Mouse (Mus musculus) urinary bladder, postnatal 4 days (tissue): ENCODE measurements around the gene Gm20708.

Experiments
- DNase-seq, 2 experiments: peaks; one replicate each; pipeline ENCODE4 v3.0.0; 2021 to 2022; ENCODE audit warnings: low spot score in 2 of 2

Gm20708 gene

DNA sequence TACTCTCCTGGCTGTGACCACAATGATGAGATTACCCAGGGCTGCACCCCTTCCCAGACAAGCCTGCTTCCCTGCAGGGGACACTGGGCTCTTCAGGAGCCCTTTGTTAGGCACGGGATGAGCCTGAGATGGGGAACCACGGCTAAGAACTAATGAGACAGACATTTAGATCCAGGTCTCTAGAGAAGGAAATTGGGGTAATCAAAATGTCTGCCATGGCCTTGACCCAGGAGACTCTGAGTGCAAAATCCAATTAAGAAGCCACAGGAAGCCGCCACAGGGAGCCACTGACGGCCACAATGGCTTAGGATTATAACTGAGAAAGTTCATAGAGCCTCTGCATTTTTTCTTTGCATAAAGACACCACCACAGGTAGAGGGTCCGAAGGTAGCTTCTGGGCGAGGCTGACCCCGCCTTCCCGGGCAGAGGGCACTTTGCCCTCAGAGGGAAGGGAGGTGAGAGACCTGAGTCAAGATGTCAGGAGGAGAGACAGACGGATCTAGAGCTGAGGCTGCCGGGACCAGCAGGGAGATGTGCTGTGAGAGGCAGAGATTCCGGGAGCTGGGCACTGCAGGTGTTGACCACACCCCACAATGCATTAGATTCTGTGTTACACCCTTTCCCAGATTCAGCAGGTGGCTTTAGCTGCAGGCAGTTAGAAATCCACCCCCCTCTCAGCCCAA is 53.8 kb downstream of the Gm20708 start:
- no peak for DNase-seq

DNA sequence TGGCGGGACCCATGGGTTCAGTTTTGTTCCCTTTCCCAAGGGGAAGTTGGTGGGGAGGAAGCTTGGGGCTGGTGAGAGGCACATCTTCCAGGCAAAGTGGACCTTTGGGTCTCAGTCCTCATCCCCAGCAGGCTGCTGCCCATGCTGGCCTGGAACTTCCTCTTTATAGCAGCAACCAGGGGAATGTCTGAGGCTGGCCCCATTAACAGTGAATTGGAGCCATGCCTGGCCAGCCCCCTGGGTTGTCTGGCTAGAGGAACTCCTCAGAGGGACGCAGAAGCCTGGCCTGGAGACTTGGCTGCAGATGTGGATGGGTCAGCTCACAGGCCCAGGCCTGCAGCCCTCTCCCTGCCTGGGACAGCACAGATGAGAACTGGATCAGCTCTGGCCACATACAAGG is 55.3 kb downstream of the Gm20708 start:
- DNase-seq: no peak

GRCm38 (mm10) chr11:117865988-117866387 is 56.5 kb downstream of the Gm20708 start:
- no peak for DNase-seq

DNA sequence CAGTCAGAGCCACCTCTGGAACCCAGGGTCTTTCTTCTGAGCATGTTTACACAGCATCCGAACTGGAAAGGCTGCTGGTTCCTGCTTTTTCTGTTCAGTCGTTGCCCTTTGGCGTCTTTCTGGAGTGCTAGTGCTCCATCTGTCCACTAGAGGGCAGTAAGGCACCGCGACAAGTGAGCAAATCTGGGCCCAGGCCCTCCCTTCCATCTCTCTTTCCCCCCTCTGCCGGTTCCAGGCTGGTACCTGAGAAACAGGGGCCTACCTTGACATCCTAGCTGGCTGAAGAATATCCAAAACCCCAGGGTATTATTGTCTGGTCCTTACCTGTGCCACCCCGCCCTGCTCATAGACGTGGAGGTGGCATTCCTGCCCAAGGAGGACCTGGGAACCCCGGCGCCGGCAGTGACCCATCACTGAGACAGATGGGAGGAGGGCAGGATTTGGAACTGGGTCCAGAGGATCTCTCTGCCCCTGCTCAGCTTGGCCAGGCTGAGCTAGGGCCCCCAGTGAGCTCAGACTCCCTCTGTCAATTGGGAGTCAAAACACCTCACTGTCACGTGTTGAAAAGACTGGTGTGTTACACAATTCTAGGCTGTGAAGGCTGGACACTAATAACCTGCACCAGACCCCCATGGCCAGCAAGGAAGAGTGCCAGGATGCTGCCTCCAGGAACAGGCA is 61.4 kb downstream of the Gm20708 start:
- peak; percentile 63 to 77 for DNase-seq

DNA sequence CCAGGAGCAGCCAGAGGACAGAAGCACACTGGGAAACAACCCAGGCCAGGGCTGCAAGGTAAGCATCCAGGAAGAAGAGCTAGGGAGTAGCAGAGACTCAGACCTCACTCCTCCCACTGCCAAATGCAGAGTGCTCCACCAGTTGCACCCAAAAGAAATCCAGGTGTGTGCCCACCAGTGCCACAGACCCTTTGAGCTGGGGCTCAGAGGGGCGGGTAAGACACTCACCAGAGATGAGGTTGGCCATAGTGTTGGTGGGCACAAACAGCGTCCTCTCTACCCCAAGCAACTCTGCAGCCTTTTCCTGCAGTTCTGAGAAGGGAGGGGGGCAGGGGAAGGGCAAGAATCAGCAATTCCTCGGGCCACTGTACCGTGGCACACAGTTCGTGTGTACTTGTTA is 61.9 kb downstream of the Gm20708 start:
- DNase-seq: no peak

- no peak for DNase-seq
Measured at GRCm38 (mm10) chr11:117871911-117872584, 62.6 kb downstream of the Gm20708 start.

DNA sequence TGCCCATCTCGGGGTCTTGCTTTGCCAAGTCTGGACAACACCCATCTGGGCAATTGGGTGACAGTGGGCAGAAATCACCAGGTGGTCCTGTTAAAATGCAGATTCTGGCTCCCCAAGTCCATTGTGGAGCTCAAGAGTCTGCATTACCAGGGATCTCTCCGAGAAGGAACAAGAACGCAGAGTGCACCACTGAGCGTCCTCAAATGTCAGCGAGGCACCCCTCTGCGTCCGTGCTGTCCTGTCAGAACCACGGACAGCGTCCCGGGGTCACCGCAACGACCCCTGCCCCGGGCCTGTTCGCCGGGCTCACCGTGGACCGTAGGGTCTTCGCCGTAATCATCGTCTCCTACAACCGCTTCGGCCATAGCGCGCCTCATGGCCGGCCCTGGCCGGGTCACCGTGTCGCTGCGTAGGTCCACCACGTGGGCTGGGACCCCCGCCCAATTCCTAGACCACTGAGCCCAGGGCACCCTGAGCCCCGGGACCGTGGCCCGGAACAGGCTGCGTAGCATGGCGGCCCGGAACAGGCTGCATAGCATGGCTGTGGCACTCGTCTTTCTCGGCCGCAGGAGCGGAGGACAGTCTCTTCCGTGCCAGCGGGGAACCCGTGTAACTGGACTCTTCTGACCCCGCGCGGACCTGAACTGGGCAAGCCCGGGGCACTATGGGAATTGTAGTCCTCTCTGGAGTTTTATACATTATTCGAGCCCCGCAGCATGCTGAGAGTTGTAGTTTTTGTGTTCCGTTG is 63.6 kb downstream of the Gm20708 start, which contains the start of gene Tha1:
Tha1 (minus strand) TSS at position 621 of the 748 bp plus-strand sequence.
- peak; percentile 76 to 79 for DNase-seq

DNA sequence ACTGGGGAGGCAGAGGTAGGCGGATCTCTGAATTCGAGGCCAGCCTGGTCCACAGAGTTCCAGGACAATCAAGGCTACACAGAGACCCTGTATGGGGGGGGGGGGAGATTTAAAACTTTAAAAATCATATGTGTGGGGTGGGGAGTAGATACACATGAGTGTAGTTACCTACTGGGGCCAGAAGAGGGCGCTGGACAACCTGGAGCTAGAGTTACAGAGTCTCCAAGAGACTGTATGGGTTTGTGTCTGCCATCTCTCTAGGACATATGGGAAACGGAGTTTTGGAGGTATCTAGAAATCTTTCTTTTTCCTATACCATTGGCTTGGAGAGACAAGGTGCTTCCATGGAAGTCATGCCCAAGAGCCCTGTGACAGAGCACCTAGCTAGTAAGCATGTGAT is 65.0 kb downstream of the Gm20708 start:
- DNase-seq: no peak

GRCm38 (mm10) chr11:117875681-117876080 is 66.2 kb downstream of the Gm20708 start:
- no peak for DNase-seq

DNA sequence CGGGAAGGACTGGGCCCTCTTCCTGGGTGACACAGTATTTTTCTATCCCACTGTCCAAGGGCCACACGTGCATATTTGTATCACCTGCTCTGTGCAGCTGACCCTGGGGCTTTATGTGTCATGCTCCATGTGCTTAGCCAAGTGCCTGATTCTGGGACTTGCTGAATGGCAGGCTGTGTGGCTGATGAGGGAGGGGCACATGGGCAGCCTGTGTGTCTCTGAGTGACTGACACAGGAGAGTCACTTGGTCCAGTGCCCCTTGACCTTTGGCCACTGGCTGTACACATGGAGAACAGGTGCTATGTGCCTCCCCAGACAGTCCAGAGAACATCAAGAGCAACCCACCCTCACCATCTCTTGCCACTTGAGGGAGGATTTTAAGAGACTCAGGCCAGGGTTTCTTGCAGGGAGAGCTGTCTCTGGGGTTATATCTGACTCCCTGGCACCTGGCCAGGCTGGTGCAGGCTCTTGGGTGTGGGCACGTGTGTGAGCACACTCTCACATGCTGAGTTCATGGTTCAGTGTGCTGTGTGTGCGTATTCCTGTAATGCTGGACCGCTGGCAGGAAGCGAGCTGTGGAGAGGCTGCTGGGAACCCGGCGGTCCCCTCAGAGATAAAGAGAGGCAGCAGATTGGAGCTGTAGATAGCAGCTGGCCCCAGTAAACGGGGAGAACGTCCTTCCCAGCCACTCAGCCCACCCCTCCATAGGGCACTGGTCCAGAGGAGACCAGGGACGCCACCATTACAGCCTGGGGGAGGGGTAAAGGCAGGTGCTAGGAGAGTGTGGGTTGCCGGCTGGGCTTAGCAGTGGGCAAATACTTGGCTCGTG is 68.7 kb downstream of the Gm20708 start:
- DNase-seq: peak in 1 of 2 experiments; percentile 48

GRCm38 (mm10) chr11:117878892-117879291 is 69.4 kb downstream of the Gm20708 start:
- DNase-seq: peak in 1 of 2 experiments; percentile 27

DNA sequence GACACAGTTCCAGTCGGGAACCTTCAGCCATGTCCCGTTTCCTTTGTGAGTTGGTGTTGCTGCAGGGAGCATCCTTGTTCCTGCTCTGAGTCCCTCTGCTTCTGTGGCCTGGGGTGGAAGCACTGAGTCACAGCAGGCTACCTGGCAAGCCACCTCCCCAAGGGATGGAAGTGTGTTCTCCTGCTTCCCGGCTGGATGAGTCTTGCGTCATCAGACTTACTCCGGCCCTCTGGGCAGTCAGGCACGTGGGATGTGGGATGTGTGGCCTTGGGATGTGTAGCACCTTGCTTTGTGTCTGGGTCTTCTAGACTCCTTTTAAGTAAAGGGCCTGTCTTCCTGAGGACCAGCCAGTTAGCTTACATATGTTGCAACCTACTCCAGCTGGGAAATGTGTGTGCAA is 70.2 kb downstream of the Gm20708 start:
- no peak for DNase-seq

DNA sequence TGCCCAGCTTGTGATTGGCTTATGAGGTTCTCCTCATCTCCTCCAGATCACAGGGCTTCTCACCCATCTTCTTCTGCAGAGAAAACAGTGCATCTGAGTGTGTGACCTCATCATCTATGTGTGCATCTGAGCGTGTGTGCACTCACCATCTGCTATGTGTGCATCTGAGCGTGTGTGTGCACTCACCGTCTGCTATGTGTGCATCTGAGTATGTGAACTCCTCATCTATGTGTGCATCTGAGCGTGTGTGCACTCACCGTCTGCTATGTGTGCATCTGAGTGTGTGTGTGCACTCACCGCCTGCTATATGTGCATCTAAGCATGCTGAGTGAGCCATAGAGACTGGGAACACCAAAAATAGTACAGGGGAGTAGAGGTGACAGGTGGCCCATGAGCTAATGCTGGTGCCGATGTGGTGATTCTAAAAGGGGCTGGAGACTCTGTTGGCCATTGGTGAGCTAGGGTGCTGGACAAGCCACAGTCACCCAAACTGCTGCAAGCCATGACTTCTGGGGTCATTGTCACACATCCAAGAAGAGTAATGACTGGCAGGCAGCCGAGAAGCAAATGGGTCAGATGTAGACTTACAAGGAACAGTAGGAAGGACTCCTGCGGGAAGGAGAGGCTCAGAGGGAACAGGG is 71.0 kb downstream of the Gm20708 start:
- no peak for DNase-seq

GRCm38 (mm10) chr11:117880977-117881358 is 71.5 kb downstream of the Gm20708 start:
- DNase-seq: no peak

GRCm38 (mm10) chr11:117881787-117882186 is 72.3 kb downstream of the Gm20708 start:
- DNase-seq: peak in 1 of 2 experiments; percentile 40

- no peak for DNase-seq
Measured at GRCm38 (mm10) chr11:117882208-117882607, 72.7 kb downstream of the Gm20708 start.

DNA sequence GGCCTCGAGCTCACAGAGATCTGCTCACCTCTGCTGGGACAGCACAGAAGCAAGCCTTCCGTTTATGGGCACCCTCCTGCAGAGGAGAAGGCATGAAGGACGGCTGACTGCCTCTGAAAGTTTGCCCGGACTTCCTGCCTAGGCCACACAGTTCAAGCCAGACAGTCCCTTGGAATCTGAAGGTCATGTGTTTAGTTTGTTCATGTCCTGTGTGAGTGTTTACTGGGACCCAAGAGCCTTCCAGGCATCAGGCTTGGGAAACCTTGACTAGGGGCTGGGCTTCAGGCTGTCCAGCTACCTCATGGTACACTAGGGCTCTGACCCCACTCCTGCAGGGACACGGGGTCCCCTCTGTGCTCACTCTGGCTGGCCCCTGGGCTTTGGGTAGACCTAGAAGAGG is 76.5 kb downstream of the Gm20708 start:
- DNase-seq: no peak

- DNase-seq: no peak
Measured at GRCm38 (mm10) chr11:117888168-117888852, 78.8 kb downstream of the Gm20708 start.

DNA sequence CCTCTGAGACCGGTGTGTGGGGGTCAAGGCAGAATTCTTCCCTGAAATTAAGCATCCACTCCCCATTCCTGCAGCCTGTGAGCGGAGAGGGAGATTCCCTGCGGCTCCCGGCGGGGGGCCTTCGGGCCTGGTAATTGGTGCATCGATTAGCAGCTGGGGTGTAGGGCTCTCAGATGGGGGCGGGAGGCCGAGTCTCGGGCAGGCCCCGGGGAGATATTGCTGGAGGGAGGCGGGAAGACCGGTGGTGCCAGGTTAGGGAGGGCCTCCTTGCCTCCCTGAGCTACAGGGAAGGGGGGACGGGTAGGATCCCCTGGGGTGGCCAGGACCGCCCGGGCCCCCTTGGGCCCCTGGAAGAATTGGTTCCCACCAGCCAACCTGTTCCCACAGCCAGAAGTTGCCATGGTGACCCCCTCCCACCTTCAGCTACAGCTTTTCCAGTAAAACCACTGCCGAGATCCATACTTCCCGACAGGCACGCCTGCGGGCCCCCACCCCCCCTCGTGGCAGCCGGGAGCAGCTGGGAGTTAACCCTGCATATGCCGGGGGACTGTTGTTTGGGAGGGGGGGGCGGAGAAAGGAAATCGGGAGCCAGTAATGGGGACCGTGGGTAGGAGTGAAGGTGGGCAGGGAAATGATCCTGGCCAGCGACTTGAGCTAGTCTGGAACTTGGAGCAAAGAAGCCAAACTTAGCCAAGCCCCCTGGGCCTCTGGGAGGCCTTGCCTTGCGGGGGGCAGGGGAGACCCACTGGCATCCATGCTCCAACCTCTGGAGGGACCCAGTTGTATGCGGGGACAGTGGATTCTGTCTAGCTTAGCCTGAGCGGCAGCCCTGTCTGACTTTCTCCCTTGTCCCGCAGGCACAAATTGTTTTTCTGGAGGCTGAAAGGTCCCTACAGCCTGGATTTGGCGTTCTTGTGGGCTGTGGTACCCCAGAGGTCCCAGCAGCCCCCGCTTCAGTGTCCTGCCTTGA is 79.7 kb downstream of the Gm20708 start:
- peak in 1 of 2 experiments; percentile 56 for DNase-seq
